Mouse (Mus musculus) limb, embryonic 13.5 days (tissue): Measurements from ENCODE around the gene Ccdc167. TPM values are rescaled to one million over a fixed set of nuclear protein-coding genes. Genes with fewer than 3 reads are reported as not detected.

Experiments
- ATAC-seq: fragments of 200-750 bp; cut with Nextera tagmentation; 2 replicates; pipeline ENCODE4 v1.8.0; 2017; ENCODE audit warnings: low read depth, moderate number of reproducible peaks, moderate TSS enrichment; ENCODE audit not compliant: low FRiP score
- H3K27ac ChIP-seq: fragments of 300-500 bp; sonication (generic); 2 replicates; pipeline ENCODE4 v1.5.1; 2015; ENCODE audit warnings: inconsistent platforms, mild to moderate bottlenecking, moderate library complexity
- H3K27me3 ChIP-seq: fragments of 300-500 bp; sonication (generic); 2 replicates; pipeline ENCODE4 v1.6.1; 2015; ENCODE audit warnings: mild to moderate bottlenecking, inconsistent platforms
- H3K36me3 ChIP-seq: fragments of 300-500 bp; sonication (generic); 2 replicates; pipeline ENCODE4 v1.6.1; 2015; ENCODE audit warnings: inconsistent platforms, mild to moderate bottlenecking, moderate library complexity
- H3K4me1 ChIP-seq: fragments of 300-500 bp; sonication (generic); 2 replicates; pipeline ENCODE4 v1.6.1; 2015; ENCODE audit warnings: inconsistent platforms
- H3K4me2 ChIP-seq: fragments of 300-500 bp; sonication (generic); replicated peaks from 2 replicates; pipeline ENCODE4 v1.6.1; 2015; ENCODE audit warnings: inconsistent platforms, mild to moderate bottlenecking, moderate library complexity
- H3K4me3 ChIP-seq: fragments of 300-500 bp; sonication (generic); 2 replicates; pipeline ENCODE4 v1.5.1; 2015; ENCODE audit warnings: moderate library complexity, mild to moderate bottlenecking, inconsistent platforms
- H3K9ac ChIP-seq: fragments of 300-500 bp; sonication (generic); 2 replicates; pipeline ENCODE4 v1.6.1; 2015; ENCODE audit warnings: mild to moderate bottlenecking, inconsistent platforms
- H3K9me3 ChIP-seq: fragments of 300-500 bp; sonication (generic); 2 replicates; pipeline ENCODE4 v1.6.1; 2016; ENCODE audit warnings: inconsistent platforms
- WGBS: fragments of 180-500 bp; shearing (Covaris S2); methylation state at CpG from one replicate; pipeline ENCODE4 v1.1.7; 2015; 5-methylcytosine and 5-hydroxymethylcytosine counted together
- polyA plus RNA-seq: library from polyadenylated mRNA; unstranded; fragments of >200 nt; fragmentation: Nextera tagmentation; extraction: Ambion mirVana; gene quantifications from 2 replicates; pipeline ENCODE4 v1.2.1, GENCODE M21; 2015

The Ccdc167 gene
- polyA plus RNA-seq, 1 experiment from 2014 or later: 14.4 TPM

DNA sequence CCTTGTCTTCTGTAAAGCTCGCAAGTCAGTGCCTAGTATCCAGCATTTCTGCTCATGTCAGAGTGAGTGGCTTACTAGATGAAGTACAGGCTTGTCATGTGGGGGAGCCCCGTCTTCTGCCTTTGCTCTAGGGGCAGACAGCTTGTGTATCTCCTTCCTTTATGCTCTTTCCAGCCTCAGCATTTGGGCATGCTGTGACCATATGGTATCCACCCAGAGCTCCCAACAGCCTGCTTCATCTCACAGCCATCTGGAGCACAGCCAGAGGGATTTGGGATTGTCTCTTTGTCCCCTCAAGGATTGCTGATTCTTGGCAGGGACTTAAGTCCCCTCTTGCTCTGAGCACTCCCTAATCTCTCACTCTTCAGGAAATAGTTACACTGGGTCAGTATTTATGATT, 36.7 kb downstream of the Ccdc167 start:
- ATAC-seq: no peak

DNA sequence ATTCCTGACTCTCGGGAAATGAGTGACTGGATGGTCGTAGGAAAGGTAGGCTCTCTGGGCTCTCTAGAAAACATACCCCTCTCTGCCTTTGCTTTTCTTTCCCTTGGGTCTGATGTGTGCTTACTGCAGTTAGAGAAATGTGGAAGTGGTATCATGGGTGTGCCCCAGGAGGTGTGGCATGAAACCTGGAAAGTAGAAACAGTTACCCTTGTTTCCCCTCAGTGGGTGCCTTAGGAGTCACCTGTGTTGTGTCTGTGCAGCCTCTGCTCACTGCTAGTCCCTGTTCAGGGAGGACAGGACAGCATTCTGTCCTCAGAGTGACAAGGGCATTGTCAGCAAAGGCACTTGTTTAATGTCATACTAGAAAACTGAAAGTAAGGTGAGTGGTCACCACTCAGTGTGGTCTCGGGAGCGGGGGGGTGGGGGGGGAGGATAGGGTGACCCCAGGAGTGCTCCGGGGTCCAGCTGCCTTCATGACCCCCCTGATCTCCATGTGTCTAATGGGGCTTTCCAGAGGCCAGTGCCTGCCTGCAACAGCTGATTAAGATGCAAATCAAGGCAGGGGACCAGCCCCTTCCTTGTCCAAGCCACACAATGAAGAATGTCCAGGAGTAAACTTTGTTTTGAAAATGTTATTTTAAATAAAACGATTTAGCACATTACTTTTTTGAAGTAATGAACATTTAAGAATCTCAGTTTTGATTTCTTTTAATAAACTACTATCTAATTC, 37.6 kb downstream of the Ccdc167 start:
- Histone ChIP-seq H3K27me3 (no peaks in the 10 kb centered on the region), H3K4me2 (no peak overlapping the region), H3K27ac (no peak overlapping the region), H3K4me1 (no peaks in the 10 kb centered on the region), H3K4me3 (no peak overlapping the region), H3K9ac (no peak overlapping the region), H3K9me3 (no peaks in the 10 kb centered on the region), H3K36me3 (peaks cover 98% of the 10 kb centered on the region)
- ATAC-seq: no peak
- 90% methylated on average over 6 of the region's 6 CpGs for WGBS

More for the DNA sequence above, 36.7 kb downstream of the Ccdc167 start:
- 84% methylated on average over 2 of the region's 2 CpGs for WGBS
- H3K27me3 ChIP-seq: no peaks in the 10 kb centered on the region
- H3K4me1 ChIP-seq: no peaks in the 10 kb centered on the region
- H3K36me3 ChIP-seq: peaks cover 98% of the 10 kb centered on the region
- no peak overlapping the region for H3K27ac ChIP-seq
- H3K4me2 ChIP-seq: no peak overlapping the region
- H3K4me3 ChIP-seq: no peak overlapping the region
- H3K9ac ChIP-seq: no peak overlapping the region
- H3K9me3 ChIP-seq: no peaks in the 10 kb centered on the region

DNA sequence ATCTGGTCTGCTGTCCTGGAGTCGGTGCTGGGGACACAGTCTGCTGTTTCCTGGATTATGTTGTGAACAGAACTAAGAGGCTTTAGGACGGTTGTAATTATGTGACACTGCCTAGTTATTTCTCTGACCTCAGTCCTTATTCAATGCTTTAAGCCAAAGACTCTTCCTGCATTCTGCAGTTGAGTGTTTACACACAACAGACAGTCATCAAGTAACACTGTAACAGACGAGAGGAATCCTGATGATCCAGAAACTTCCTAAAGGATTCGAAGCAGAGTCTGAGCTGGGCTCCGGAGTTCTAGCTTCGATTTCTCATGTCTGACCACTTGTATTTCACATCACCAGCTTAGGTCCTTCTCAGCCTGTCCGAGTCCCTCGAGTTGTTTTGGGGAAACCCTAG, 38.3 kb downstream of the Ccdc167 start:
- Histone ChIP-seq H3K4me3 (no peak overlapping the region), H3K9me3 (no peaks in the 10 kb centered on the region), H3K27ac (no peak overlapping the region), H3K4me2 (no peak overlapping the region), H3K4me1 (no peaks in the 10 kb centered on the region), H3K27me3 (no peaks in the 10 kb centered on the region), H3K36me3 (peaks cover 98% of the 10 kb centered on the region), H3K9ac (no peak overlapping the region)
- no peak for ATAC-seq
- WGBS: 91% methylated on average over 8 of the region's 8 CpGs

- Histone ChIP-seq H3K9ac (no peak overlapping the region), H3K27ac (no peak overlapping the region), H3K4me3 (no peak overlapping the region), H3K9me3 (no peaks in the 10 kb centered on the region), H3K36me3 (peaks cover 90% of the 10 kb centered on the region), H3K4me1 (no peaks in the 10 kb centered on the region), H3K4me2 (no peak overlapping the region), H3K27me3 (no peaks in the 10 kb centered on the region)
- 96% methylated on average over 4 of the region's 4 CpGs for WGBS
- ATAC-seq: no peak
These were observed 43.5 kb downstream of the Ccdc167 start for GRCm38 (mm10) chr17:29673325-29673724.

GRCm38 (mm10) chr17:29671021-29671420, 45.8 kb downstream of the Ccdc167 start:
- no peak overlapping the region for H3K9ac ChIP-seq
- H3K27ac ChIP-seq: no peak overlapping the region
- H3K4me3 ChIP-seq: no peak overlapping the region
- H3K36me3 ChIP-seq: peaks cover 82% of the 10 kb centered on the region
- H3K9me3 ChIP-seq: no peaks in the 10 kb centered on the region
- WGBS: 94% methylated on average over 2 of the region's 2 CpGs
- H3K4me1 ChIP-seq: no peaks in the 10 kb centered on the region
- no peak overlapping the region for H3K4me2 ChIP-seq
- ATAC-seq: no peak
- no peaks in the 10 kb centered on the region for H3K27me3 ChIP-seq

DNA sequence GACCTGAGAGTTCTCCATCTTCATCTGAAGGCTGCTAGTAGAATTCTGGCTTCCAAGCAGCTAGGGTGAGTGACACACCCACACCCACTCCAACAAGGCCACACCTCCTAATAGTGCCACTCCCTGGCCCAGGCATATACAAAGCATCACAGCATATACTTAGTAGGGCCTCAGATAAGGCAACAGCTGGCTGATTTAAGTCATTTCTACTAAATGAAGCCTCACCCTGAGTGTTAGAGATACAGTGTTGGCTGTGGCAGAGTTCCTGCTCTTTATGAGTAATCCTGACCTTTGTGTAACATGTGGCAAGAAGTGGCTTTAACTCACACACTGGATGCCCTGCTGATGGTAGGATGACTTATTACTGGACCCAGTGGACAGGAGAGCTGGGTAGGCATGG, 46.9 kb downstream of the Ccdc167 start:
- no peak overlapping the region for H3K27ac ChIP-seq
- no peak for ATAC-seq
- no peak overlapping the region for H3K9ac ChIP-seq
- no peaks in the 10 kb centered on the region for H3K4me1 ChIP-seq
- H3K4me3 ChIP-seq: no peak overlapping the region
- H3K36me3 ChIP-seq: peaks cover 81% of the 10 kb centered on the region
- no peaks in the 10 kb centered on the region for H3K27me3 ChIP-seq
- no peaks in the 10 kb centered on the region for H3K9me3 ChIP-seq
- H3K4me2 ChIP-seq: no peak overlapping the region

DNA sequence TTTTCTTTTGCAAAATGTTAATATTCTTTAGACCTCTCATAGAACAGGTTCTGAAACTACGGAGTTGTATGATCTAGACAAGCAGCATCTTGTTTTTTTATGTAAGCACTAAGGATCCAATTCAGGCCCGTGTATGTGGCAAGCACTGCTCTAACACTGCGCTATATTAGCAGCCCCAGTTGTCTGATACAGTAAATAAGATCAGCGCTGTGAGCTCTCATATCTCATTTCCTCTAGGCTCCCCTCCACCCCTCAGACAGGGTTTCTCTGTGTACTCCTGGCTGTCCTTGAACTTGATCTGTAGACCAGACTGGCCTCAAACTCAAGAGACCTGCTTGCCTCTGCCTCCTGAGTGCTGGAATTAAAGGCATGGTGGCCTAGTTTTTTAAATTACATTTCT, 47.8 kb downstream of the Ccdc167 start:
- H3K36me3 ChIP-seq: peaks cover 80% of the 10 kb centered on the region
- H3K4me2 ChIP-seq: no peak overlapping the region
- no peak overlapping the region for H3K4me3 ChIP-seq
- 96% methylated on average over 4 of the region's 4 CpGs for WGBS
- H3K9me3 ChIP-seq: no peaks in the 10 kb centered on the region
- no peak for ATAC-seq
- H3K9ac ChIP-seq: no peak overlapping the region
- no peaks in the 10 kb centered on the region for H3K27me3 ChIP-seq
- no peaks in the 10 kb centered on the region for H3K4me1 ChIP-seq
- H3K27ac ChIP-seq: no peak overlapping the region

DNA sequence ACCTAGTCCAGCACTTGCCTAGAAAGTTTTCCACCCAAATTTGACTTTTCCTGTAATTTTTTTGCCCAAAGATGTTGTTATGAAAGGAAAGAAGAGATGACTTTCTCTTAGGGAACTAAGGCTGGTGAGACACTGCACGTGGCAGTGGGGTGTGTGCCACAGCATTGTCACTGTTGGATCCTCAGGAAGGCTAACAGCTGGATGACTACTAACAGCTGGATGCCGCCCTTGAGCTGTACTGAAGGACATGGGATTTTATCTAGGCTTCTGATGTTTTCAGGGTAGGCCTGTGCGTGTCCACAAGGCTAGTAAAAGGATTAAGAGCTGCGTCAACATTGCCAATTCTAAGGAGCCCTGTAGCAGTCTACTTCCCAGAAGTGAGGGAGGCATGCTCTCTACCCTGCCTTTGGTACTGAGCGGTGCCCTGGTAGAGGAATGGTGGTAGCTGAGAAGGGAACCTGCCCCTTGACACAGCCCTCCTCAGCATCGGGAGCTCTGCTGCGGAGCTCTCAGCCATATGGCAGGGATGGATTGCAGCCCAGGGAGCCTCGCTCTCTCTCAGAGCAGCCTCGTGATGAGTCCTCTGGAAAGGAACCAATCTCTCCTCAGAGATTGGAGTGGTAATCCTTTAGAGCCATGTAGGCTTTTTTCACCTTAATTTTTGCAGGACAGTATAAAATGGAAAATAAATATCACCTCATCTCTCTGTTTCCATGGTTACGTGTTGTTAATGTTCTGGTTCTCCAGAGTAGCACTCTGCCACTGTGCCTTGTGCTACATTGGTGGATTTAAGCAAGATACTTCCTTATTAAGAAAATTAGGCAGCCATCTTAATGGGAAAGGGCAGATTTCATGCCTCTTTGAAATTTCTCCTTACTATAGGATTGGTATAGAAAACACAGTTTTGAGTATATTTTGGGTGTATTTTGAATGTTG, 48.5 kb downstream of the Ccdc167 start:
- Histone ChIP-seq H3K36me3 (peaks cover 79% of the 10 kb centered on the region), H3K4me2 (no peak overlapping the region), H3K9ac (no peak overlapping the region), H3K27me3 (no peaks in the 10 kb centered on the region), H3K9me3 (no peaks in the 10 kb centered on the region), H3K4me3 (no peak overlapping the region), H3K27ac (no peak overlapping the region), H3K4me1 (no peaks in the 10 kb centered on the region)
- WGBS: 77% methylated on average over 10 of the region's 10 CpGs
- ATAC-seq: no peak

- no peak for ATAC-seq
- Histone ChIP-seq H3K27me3 (no peaks in the 10 kb centered on the region), H3K9ac (no peak overlapping the region), H3K36me3 (peaks cover 37% of the 10 kb centered on the region), H3K27ac (no peak overlapping the region), H3K9me3 (no peaks in the 10 kb centered on the region), H3K4me1 (peaks cover 10% of the 10 kb centered on the region), H3K4me3 (no peak overlapping the region), H3K4me2 (no peak overlapping the region)
- 88% methylated on average over 6 of the region's 6 CpGs for WGBS
These were observed 54.7 kb downstream of the Ccdc167 start for GRCm38 (mm10) chr17:29662145-29662544.

- peaks cover 10% of the 10 kb centered on the region for H3K4me1 ChIP-seq
- H3K4me2 ChIP-seq: peak overlapping the region; percentile 95
- WGBS: under 1% methylated on average over 40 of the region's 41 CpGs
- H3K36me3 ChIP-seq: peaks cover 29% of the 10 kb centered on the region
- peak overlapping the region; percentile 96 for H3K9ac ChIP-seq
- no peaks in the 10 kb centered on the region for H3K9me3 ChIP-seq
- H3K27ac ChIP-seq: peak overlapping the region; percentile 89
- H3K27me3 ChIP-seq: no peaks in the 10 kb centered on the region
- H3K4me3 ChIP-seq: peak overlapping the region; percentile 95
- ATAC-seq: no peak; the same call in none of the 2 replicates
These were observed 56.0 kb downstream of the Ccdc167 start for GRCm38 (mm10) chr17:29660762-29661391.

DNA sequence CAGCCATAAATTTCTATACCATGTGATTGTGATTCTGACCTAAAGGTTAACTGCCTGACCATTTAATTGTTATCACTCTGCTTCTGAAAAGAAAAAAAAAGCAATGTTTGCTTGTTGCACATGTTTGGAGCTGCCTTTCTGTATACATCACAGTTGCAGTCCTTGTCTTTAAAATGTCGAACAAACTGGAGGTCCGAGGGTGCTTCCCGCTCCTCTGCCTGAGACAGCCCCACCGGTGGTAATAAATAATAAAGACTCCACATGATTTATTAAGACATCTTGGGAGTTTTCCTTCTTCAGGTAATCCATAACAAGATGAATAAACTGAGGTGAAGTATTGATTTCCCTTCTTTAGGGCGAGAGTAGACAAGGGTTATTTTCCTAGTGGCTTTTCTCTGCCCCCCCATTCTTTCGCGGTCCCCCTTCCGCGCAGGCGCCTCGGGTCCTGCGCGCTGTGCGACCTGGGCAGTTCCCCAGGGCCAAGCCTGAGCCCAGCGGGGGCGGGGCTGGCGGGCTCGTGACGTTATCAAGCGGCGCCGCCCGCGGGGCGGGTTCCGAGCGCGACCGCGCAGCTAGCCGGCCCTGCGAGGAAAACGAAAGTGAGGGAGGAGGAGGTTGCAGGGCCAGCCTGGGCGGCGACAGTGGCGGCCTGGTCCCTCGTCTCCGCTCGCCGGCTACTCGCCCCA, 56.6 kb downstream of the Ccdc167 start, which contains the start of gene Cmtr1:
TSS of gene Cmtr1 (plus strand) at position 520 of the 686 bp plus-strand sequence.
- ATAC-seq: peak; percentile 95
- WGBS: under 1% methylated on average over 40 of the region's 41 CpGs
- no peaks in the 10 kb centered on the region for H3K27me3 ChIP-seq
- no peaks in the 10 kb centered on the region for H3K9me3 ChIP-seq
- H3K4me1 ChIP-seq: peaks cover 10% of the 10 kb centered on the region
- peak within 1 kb of the TSS; percentile 95 for H3K4me2 ChIP-seq
- peak within 1 kb of the TSS; percentile 89 for H3K27ac ChIP-seq
- peaks cover 24% of the 10 kb centered on the region for H3K36me3 ChIP-seq
- peak within 1 kb of the TSS; percentile 95 for H3K4me3 ChIP-seq
- peak within 1 kb of the TSS; percentile 96 for H3K9ac ChIP-seq
